Mouse (Mus musculus) hematopoietic stem cell, adult 5-6 weeks (primary cell): ENCODE data around the gene Anp32e. TPM values are rescaled to one million over a fixed set of nuclear protein-coding genes. Genes with fewer than 3 reads are reported as not detected.
A peak's percentile ranks its signal among the peaks of the same experiment; 100 is the strongest.
"Not testable (repeated sequence)": the region's sequence is repeated elsewhere in the genome, so short reads cannot be mapped to it uniquely, and the experiment has no call there.

ENCODE experiments used
- ATAC-seq, 2 experiments: fragments of 125-278 bp in 1 of 2; replicated peaks in 1 of 2; 2 replicates each; pipeline ENCODE4 v1.8.0; 2016 to 2017; ENCODE audit warnings: inconsistent platforms in 2 of 2, mild to moderate bottlenecking in 2 of 2, moderate number of reproducible peaks in 2 of 2, low read depth in 1 of 2, moderate TSS enrichment in 1 of 2; ENCODE audit not compliant: low FRiP score in 2 of 2, poor library complexity in 2 of 2, severe bottlenecking in 2 of 2, insufficient read depth in 1 of 2, low TSS enrichment in 1 of 2
- total RNA-seq: library from RNA; stranded (forward); fragments of 172-1452, 232-1000 nt; gene quantifications from 2 replicates; pipeline ENCODE4 v1.2.3, GENCODE M21; 2017

Anp32e gene
- total RNA-seq, 1 experiment from 2014 or later: 484 TPM

DNA sequence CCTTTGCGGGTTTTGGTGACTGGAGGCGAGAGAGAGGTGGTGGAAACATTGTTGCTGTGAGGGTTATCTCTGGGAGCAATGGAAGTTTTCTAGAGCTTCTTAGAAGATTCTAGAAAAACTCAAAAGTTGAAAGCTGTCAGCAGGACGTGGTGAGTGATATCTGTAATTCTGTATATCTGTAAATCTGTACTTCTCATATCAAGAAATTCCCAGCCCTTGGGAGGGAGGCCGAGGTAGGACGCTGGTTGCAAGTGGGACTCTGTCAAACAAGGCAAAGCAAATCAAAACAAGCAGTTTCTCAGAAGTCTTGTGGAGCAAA, 1.4 kb downstream of the Anp32e start:
- ATAC-seq: no peak

DNA sequence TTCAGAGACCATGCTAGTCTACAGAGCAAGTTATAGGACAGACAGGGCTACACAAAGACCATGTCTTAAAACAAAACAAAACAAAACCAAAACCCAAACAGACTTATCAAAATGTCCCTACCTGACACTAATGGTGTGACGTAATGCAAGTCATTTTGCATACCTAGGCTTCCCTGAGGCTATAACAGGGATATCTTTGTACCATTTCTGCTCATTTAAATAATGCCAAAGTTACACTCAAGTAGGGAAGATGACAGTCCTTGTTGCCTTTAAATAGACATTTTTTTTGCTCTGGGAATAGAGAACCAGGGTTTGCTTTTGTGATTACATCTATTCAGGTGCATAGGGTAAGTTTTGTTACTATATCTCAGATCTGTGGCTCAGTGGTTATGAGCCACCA, 2.4 kb downstream of the Anp32e start:
- ATAC-seq: no peak

DNA sequence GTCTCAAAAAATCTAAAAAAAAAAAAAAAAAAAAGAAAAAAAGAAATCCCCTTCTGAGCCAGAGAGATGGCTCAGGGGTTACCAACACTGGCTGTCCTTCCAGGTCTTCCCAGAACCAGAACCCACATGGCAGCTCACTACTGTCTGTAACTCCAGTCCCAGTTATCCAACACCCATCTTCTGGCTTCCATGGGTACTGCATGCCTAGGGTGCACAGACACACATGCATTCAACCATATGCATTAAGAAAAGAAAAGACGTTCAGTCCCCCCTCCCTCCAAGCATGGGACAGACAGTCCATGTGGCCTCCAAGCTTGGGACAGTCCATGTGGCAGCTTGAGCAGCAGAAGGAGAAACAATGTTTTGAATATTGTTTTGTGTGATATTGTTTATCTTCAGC, 3.1 kb downstream of the Anp32e start:
- ATAC-seq: no peak

DNA sequence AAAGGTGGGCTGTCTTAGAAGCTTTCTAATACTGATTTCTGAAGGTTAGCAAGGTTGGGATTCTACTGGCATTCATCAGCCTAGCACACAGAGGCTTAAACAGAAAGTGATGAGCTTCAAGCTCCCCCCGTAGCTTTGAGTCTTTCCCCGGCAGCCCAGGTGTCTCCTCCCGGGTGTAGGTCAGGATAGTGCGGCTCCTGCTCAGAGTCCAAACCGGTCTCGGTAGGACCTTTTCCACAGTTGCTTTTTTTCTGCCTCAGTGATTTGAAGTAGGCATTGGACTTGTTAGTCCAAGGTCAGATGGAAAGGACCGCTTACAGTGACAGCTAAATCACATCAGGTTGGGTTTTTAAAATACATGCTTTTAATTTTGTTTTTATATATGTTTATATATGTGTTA, 3.5 kb downstream of the Anp32e start:
- no peak for ATAC-seq

DNA sequence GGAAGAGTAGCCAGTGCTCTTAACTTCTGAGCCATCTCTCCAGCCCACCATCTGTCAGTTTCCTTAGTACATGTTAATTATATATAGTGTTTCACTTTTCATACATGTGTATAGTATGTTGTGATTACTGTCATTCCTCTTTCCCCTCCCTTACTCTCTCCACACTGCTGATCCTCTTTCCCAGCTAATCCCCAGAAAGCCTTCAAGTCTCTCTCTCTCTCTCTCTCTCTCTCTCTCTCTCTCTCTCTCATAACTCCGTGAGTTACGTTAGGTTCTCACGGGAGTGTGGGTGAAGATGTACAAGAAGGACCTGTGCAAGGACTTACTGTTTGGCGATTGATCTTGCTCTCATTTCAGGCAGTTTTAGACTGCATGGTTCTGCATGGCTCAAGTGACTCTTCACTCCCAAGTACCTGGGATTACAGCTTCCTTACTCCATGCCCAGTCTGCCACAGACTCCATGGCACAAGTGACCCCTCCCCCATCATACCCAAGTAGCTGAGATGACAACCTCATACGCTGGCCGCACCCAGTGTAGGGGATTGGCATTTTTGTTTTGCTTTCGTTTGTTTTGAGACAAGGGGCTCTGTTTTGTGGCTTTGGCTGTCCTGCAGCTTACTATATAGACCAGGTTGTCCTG, 4.2 kb downstream of the Anp32e start:
- ATAC-seq: no peak

DNA sequence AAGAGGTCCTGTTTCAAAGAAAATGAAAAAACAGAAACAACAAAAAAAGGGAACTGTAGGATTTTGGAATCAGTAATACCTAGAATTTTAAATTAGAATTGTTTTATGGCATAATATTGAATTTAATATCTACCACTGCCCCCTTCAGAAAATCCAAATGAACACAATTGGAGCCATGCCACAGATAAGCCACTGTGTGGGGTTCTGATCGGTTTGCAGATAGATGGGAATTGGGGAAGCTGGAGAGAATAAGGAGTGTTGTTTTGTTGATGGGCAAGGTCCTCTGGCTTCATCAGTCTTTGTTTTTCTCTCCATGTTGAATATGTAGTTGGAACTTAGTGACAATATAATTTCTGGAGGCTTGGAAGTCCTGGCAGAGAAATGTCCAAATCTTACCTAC, 5.4 kb downstream of the Anp32e start:
- no peak for ATAC-seq

DNA sequence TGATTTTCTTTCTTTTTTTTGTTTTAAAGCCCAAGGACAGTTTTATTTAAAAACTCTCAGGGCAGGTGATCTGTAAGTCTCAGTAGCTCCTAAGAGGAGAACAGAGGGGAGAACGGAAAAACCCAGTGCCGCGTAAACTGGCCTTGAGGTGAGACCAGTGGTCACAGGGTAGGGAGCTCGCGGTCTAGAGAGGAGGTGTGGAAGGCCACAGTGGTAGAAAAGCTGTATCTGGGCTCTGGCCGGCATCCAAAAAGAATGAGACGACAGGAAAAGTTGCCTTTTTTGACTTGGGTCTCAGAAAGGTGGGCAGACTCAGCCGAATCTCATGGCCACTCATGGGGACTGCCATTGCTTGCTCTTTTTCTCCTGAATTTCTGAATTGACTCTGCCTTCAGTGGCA, 9.2 kb downstream of the Anp32e start:
- peak; percentile 38 to 54 for ATAC-seq

DNA sequence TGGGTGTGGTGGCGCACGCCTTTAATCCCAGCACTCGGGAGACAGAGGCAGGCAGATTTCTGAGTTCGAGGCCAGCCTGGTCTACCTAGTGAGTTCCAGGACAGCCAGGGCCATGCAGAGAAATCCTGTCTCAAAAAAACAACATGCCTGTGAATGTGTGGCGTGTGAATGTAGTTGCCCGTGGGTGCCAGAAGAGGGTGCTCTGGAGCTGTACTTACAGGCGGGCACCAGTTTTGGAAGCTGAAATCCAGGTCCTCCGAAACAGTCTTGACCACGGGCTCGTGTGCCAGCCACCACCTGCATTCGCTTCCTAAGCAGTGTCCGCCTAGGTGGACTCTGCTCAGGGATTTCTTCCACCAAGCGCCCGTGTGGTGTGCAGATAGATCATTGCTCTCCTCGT, 9.8 kb downstream of the Anp32e start:
- no peak for ATAC-seq

DNA sequence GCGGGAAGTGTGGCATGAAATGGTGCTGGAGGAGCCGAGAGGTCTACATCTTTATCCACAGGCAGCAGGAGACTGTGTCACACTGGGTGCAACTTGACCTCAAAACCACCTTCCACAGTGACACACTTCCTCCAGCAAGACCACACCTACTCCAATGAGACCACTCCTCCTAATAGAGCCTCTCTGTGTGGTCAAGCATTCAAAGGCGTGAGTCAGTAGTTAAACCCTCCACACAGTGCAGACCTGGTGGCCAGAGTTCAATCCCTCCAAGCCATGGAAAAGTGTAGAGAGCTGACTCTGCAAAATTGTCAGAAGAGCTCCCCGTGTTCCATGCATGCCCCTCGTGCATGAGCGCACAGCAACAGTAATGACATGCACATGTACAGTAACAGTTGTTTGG, 13.7 kb downstream of the Anp32e start:
- ATAC-seq: no peak

DNA sequence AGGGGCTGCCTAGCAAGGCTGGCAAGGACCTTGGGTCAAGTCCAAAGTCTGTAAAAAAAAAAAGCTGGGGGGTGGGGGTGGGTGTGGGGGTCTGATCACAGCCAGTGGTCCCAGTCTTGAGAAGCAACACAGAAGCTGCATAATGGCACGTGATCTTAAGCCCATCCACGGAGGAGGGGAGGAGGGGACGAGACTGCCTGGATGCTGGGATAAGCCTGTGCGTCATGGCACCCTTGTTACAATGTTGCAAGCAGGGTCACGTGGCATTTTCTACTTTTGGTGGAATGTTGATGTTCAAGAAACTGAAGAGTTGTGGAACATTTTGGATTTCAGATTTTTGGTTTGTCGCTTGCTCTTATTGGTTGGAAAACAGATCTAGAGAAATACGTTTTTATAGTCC, 14.2 kb downstream of the Anp32e start:
- ATAC-seq: no peak

DNA sequence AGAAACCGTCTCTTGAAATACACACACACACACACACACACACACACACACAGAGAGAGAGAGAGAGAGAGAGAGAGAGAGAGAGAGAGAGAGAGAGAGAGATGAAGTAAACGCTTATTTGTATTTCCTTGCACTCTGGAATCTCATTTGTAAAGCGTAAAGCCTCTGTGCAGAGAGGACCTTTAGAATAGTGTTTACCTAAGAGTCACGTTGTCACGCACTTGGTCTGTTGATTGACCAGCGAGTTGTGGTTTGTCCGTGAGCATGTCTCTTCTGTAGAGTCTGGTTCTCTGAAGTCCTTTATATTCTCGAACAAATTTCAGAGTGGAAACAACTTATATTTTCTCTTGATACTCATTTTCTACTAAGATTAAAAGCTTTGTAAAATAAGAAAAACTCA, 15.7 kb downstream of the Anp32e start:
- no peak for ATAC-seq

DNA sequence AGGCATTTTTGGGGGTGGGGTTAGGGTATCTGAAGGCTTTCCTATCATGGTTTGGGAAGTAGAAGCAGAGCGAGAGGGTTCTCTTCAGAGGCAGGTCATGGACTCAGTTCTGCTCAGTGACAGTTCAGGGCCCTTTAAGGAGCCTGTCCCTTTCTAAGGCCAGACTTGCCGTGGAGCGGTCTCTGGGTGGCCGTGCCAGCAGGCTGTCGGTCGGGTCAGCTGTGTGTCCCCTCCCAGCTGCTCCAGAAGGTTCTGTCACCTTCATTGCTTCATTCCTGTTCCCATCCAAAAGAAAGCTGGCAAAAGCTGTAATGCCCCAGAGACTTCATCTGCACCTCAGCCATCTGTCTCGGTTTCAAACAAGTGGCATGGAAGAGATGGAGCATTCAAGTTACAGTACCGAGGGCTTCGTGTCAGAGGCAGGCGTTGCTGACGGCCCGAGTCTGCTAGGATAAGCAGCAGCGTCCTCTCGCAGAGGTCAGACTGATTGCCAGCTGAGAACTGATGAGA, 16.7 kb downstream of the Anp32e start:
- ATAC-seq: no peak

DNA sequence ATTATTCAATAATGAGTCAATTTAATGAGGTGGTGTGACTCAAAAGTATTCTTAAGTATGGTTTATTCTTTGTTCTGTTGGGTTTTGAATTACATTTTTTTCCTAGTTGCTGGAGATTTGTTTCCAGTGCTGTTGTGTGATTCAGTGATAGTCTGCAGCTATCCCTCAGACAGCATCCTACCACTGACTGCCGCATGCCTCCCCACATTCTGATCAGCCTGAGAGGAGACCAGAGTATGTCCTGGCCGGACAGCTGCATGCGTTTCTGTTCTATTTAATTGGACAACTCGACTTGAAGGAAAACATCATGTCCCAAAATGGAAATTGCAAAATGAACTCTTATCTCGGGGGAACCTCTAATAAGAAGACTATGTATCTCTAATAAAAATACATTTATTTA, 19.3 kb downstream of the Anp32e start:
- ATAC-seq: no peak

DNA sequence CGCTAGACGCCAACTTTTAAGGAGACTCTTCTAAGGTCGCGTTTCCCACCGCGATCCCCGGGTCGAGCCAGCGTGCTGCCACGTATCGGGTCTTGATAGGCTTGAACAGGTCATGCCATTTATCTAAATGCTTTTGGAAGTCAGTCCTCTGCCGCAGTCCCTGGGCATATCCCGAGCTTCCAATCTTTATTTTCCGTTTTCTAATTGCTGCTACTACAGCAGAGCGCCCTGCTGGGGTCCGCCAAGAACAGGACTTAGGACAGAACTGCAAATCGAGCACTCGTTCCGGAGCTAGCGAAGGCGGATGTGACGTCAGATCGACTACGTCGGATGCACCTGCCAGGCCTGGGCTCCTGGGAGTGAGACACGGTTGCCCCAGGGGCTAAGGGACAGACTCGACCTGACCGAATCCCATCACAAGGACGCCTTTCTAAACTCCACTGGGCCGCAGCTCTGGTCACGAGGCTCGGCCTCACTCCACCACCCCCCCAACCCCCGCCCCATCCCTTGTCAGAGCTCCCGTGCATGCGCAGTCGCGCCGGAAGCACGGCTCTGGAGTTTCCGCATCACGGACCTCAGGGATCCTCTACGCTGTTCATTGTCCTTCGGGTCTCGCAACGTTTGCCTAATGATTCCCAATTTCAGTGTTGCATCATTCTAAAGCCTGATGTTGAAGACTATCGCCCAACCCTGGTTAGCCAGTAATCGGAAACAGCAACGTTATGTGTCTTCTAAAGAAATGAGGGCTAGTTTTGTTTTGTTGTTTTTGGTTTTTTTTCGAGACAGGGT, 21.9 kb downstream of the Anp32e start:
- ATAC-seq: peak; percentile 92 to 96

DNA sequence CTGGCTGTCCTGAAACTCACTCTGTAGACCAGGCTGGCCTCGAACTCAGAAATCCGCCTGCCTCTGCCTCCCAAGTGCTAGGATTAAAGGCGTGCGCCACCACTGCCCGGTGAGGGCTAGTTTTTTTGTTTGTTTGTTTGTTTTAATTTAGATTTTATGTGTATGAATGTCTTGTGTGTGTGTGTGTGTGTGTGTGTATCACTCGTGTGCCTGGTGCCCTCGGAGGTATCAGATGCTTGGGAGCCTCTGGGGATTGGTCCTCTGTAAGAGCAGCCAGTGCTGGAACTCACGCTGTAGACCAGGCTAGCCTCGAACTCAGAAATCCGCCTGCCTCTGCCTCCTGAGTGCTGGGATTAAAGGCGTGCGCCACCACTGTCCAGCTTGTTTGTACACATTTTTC, 22.5 kb downstream of the Anp32e start:
- ATAC-seq: not testable (repeated sequence)

DNA sequence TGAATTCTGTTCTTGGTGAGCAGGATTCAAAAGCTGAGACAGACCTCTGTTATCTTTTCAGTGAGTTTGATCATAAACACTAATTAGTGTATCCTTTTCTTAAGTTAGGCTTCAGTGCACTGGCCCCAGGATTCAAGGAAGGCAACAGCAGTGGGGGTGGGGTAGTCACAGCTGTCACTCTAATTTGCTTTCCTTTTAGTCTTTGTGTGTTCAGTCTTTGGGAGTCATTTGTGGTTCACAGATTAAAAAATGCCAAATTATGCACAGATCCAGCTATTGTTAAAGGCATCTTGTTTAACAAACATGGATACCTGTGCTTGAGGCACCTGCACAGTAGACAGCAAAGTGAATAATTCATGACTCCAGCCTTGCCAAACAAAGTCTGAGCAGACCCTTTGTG, 24.0 kb downstream of the Anp32e start:
- no peak for ATAC-seq

DNA sequence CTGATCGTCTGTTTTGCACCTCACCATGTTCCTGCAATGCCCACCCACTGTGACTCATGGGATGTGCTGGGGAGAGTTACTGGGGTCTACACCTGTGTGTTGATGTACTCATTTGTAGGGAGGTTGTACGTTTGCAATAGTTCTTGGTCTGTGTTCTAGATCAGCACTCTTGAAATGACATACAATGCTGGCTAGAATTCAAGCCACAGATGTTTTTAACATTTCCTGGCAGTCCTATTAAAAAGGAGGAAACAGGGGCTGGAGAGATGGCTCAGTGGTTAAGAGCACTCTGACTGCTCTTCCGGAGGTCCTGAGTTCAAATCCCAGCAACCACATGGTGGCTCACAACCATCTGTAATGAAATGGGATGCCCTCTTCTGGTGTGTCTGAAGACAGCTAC, 24.5 kb downstream of the Anp32e start:
- ATAC-seq: no peak

DNA sequence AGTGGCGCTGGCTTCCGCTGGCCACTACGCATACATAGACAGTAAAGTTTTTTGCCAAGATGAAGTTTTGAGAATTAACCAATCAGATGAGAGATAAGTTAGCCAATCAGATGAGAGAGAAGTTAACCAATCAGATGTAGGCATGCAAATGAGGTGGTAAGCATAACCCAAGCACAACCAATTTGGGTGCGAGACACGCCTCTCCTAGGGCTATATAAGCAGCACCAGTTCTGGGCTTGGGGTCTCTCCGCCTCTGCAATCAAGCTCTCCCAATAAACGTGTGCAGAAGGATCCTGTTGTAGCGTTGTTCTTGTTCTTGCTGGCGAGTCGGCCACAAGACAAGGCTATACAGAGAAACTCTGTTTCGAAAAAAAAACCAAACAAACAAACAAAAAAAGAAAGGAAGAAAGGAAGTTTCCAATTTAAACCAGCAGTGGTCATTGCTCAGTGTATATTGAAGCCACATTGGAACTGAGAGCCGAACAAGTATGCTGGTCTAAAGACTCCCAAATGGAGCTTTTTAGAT, 25.7 kb downstream of the Anp32e start:
- ATAC-seq: not testable (repeated sequence)

DNA sequence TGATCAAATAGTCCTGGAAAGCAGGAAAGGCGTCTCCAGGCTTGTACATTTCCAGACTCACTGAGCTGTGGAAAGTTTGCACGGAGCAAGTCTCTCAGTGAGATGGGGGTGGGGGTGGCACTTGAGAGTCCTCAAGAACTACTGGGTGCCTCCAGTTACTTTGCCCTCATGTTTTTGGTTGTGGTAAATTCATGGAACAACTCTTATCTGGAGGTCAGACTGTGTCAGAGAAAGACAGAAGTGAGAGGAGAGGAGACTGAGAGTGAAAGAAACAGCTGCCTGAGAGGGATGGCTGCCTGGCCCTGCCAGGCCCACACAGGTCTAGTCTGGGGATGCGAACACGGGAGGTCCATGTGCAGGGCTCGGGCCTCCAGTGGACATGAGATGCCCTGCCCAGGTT, 26.3 kb downstream of the Anp32e start:
- ATAC-seq: no peak
